Mouse (Mus musculus) 416B (cell line): Measurements from ENCODE around the gene Zfp963.
A peak's percentile ranks its signal among the peaks of the same experiment; 100 is the strongest.

Source experiments
- DNase-seq: peaks from one replicate; pipeline ENCODE4 v3.0.0; 2011; ENCODE audit warnings: low read depth

Zfp963 gene

GRCm38 (mm10) chr8:69749544-69750454, at the start of gene Zfp963:
Gene Zfp963 (minus strand): TSS chr8:69749970.
- DNase-seq, result peak; percentile 98

- DNase-seq, result no peak
Observed at GRCm38 (mm10) chr8:69799261-69799660, 49.5 kb upstream of the Zfp963 start.

- no peak for DNase-seq
Observed at GRCm38 (mm10) chr8:69797661-69798060, 47.9 kb upstream of the Zfp963 start.

- DNase-seq, result no peak
Observed at GRCm38 (mm10) chr8:69796721-69797345, 47.1 kb upstream of the Zfp963 start.

- no peak for DNase-seq
Observed at GRCm38 (mm10) chr8:69794901-69795300, 45.1 kb upstream of the Zfp963 start.

GRCm38 (mm10) chr8:69794096-69794495, 44.3 kb upstream of the Zfp963 start:
- no peak for DNase-seq

- DNase-seq, result no peak
Observed at GRCm38 (mm10) chr8:69793666-69794065, 43.9 kb upstream of the Zfp963 start.

- DNase-seq, result peak; percentile 59
Observed at GRCm38 (mm10) chr8:69791415-69792068, 41.8 kb upstream of the Zfp963 start.

- DNase-seq, result peak; percentile 92
Observed at GRCm38 (mm10) chr8:69790773-69791367, 41.1 kb upstream of the Zfp963 start, which contains the start of the genes Atp13a1 and Zfp866. Gene Atp13a1 (plus strand): TSS chr8:69791163. Gene Zfp866 (minus strand): TSS chr8:69791178.

GRCm38 (mm10) chr8:69790364-69790763, 40.6 kb upstream of the Zfp963 start:
- no peak for DNase-seq

- DNase-seq, result peak; percentile 47
Observed at GRCm38 (mm10) chr8:69789731-69790130, 40.0 kb upstream of the Zfp963 start.

GRCm38 (mm10) chr8:69789105-69789504, 39.3 kb upstream of the Zfp963 start:
- DNase-seq, result peak; percentile 42

- no peak for DNase-seq
Observed at GRCm38 (mm10) chr8:69777111-69777510, 27.3 kb upstream of the Zfp963 start.

- no peak for DNase-seq
Observed at GRCm38 (mm10) chr8:69775149-69775534, 25.4 kb upstream of the Zfp963 start.

GRCm38 (mm10) chr8:69774503-69775148, 24.9 kb upstream of the Zfp963 start, which contains the start of gene Gm20422:
Gene Gm20422 (minus strand): TSS chr8:69774886.
- DNase-seq, result peak; percentile 100

- DNase-seq, result no peak
Observed at GRCm38 (mm10) chr8:69772106-69772505, 22.3 kb upstream of the Zfp963 start.

GRCm38 (mm10) chr8:69771221-69771620, 21.5 kb upstream of the Zfp963 start:
- DNase-seq, result no peak

- DNase-seq, result no peak
Observed at GRCm38 (mm10) chr8:69761814-69762445, 12.2 kb upstream of the Zfp963 start.

- peak; percentile 24 for DNase-seq
Observed at GRCm38 (mm10) chr8:69758316-69758715, 8.5 kb upstream of the Zfp963 start.

GRCm38 (mm10) chr8:69752437-69752836, 2.7 kb upstream of the Zfp963 start:
- no peak for DNase-seq

- peak; percentile 33 for DNase-seq
Observed at GRCm38 (mm10) chr8:69741231-69741630, 8.5 kb downstream of the Zfp963 start.
